Mouse (Mus musculus) embryo, embryonic 11.5 days (tissue): ENCODE measurements around the gene Troap.

Source experiments
- DNase-seq: peaks from one replicate; pipeline ENCODE4 v3.0.0-alpha.2; 2012; ENCODE audit warnings: low read depth, low spot score

Troap gene

DNA sequence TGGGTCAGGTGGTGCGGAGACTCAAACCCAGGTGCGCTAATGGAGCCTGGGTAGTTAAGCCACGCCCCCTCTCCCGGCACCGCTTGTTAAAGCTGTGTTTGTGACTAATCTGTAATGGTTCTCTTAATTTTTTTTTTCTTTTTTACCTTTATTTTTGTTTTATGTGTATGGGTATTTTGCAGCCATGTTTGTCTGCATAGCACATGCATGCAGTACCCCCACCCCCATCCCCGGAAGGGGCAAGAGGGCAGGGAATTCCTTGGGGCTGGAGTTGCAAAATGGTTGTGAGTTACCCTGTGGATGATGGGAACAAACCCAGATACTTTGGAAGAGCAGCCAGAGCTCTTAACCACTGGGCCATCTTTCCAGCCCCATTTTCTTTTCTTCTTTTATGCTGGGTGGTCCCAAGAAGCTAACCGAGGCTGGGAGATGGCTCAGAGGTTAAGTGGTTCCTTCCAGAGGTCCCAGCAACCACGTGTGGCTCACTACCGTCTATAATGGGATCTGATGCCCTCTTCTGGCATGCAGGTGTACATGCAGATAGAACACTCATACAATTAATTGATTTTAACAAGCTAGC lies 39.1 kb downstream of the Troap start:
- DNase-seq: no peak

DNA sequence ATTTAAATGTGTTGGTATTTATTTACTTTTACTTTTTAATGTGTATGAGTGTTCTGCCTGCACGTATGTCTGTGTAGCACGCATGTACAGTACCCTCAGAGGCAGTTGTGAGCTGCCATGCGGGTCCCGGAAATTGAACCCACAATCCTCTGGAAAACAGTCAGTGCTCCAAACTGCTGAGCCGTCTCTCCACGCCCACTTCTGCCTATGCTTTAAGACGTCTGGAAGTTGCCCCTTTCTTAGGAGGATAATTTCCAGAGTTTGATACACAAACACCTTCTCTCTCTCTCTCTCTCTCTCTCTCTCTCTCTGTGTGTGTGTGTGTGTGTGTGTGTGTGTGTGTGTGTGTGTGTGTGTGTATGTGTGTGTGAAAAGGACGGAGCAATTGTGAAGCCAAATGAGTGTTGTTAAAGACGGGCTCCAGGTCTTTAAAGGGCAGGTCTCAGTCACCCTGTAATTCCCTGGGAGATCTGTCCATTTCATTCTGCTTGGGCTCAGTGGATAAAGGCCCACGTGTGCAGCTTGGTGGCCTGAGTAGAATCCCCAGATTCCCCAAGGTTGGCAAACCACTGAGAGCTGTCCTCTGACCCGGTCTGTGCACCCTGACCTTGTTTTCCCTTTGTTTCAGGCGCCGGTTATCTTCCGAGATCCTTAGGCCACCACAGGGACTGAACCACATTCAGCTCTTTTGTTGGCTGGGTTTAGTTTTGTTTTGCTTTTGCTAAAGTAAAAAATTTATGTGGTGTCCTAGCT lies 40.1 kb downstream of the Troap start:
- no peak for DNase-seq

DNA sequence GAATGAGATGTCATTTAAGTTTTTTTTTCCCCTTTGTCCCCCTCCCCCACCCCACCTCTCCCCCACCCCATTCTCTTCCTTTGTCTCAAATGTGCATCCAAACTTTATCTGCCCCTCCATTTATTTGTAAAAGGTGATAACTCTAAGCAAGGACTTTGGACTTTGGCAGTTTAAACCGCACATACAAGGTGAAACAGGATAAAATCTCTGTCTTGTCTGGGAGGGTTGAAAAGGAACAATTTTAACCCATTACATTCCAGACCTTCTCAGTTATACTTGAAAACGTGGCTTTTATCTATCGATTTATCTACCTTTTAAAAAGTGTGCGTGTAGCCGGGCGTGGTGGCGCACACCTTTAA lies 40.7 kb downstream of the Troap start:
- no peak for DNase-seq

GRCm38 (mm10) chr15:99116539-99116938 lies 42.2 kb downstream of the Troap start:
- no peak for DNase-seq

DNA sequence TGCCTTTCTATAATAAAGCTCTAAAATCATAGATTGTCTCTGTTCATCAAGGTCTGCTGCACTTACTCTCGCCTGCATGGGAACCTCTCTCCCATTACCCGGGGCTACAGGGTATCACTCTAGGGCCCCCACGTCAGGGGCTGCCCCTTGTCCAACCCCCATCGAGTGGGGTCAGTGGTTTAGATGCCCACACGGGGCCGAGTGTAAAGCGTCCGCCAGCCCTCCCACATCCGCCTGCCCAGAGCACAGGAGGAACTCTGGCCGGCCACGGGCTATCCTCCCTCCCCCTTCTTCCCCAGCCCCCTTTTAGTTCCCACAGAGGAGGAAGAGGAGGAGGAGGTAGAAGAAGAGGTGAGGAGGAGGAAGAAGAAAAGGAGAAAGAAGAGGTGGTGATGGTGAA lies 46.4 kb downstream of the Troap start:
- DNase-seq: no peak

DNA sequence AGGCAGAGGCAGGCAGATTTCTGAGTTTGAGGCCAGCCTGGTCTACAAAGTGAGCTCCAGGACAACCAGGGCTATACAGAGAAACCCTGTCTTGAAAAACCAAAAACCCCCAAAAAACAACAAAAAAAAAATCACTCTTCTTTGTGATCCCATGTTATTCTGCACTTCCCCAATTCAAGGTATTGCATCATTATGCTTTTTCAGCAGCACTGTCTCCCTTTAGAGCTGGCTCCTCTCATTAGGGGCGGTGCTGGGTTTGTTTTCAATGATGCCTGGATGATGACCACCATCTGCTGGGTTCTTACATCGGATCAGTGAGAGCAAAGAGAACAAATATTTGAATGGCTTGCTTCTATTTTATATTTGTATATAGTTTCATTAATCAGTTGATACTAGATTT lies 48.3 kb downstream of the Troap start:
- no peak for DNase-seq

DNA sequence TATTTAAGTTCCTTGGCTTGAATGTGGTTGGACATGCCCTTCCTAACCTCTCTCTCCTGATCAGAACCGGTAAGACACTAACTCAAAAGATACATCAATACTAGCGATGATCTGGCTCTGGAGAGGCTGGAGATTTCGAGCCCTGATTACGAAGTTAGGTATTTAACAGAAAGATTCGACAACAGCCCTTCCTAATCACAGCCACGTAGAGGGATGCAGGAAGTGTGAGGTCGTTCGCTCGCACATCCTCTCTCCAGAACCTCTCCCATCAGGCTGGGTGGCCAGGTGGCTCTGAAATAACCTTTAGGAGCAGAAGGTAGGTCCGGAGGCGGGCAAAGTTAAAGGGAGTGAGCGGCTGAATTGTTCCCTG lies 51.3 kb downstream of the Troap start, which contains the start of gene Spats2:
Spats2 (plus strand) TSS at position 206 of the 370 bp plus-strand sequence.
- DNase-seq: no peak

DNA sequence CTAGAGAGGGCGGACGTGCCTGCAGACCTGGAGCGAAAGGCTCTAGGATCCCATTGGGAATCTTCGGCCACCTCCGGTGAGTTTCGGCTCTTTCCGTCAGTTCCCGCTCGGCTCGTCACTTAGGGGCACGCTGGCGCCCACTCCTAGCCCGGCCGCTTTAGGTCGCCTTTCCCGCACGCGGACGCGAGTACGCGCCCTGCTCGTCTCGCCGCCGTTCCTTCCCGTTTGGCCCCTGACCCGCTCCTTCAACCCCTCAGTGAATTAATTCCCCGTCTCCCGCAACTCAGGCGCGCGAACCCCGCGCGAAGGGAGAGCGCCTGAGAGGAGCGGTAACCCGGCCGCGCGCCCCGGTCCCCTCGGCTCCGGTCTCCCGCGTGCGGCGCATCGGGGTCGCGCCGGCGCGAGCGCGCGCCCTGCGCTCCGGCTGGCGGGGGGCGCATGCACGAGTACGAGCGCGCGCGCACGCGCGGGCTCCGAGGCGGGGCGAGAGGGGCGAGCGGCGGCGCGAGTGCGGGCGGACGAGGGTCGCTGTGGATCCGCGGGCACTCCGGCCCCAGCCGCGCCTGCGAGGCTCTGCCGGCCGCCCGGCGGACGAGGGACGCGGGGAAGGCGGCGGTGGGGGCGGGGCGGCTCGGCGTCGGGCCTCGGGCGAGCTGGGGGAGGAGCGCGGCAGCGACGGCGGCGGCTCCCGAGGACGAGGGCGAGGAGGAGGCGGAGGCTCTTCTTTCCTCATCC lies 51.9 kb downstream of the Troap start:
- peak; percentile 91 for DNase-seq

GRCm38 (mm10) chr15:99126816-99127365 lies 52.5 kb downstream of the Troap start:
- DNase-seq: no peak

DNA sequence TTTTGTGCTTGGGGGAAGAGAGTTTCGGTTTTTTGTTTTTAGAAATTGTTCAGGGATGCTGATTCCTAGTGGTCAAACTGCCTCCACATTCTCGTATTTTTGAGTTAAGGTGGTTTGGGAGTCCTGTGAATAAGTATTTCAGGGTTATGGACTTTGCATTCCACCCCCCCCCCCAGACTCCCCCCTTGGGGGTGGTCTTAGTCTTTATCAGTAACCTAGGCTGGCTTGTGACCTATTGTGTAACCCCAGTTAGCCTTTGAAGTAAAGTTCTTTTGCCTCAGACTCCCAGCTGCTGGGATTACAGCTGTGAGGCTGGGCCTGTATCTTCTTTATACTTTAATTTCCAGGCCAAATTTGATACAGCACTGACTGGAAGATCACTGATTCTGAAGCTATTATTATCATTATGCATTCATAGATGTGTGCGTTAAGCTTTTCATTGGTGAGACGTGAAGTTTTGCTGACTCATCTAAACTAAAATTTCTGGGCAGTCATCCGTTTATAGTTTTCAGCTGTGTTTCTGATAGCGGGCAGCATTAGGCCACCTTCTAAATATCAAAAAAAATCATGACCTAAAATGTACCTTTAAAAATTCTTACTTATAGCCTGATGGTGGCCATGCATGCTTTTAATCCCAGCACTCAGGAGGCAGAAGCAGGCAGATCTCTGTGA lies 53.6 kb downstream of the Troap start:
- no peak for DNase-seq

GRCm38 (mm10) chr15:99129441-99129840 lies 55.1 kb downstream of the Troap start:
- DNase-seq: no peak

GRCm38 (mm10) chr15:99129956-99130910 lies 55.9 kb downstream of the Troap start:
- DNase-seq: no peak
